In genomic region chr1:133520652-133521051, GRCm38 (mm10) we compare ENCODE assay signal across 22 mouse cellular contexts.
DNase-seq lines count a peak whose midpoint lies in the region; ATAC-seq and TF ChIP-seq lines count a peak whose summit lies in the region.
"Had no signal": no experiment of that assay in that cellular context is flagged by ENCODE, and none has a peak within 500 bp of the region (broad histone marks: within the 10 kb centered on the region; RNA-seq: fewer than 3 reads in every experiment).

No protein-coding gene starts in this region.

- no peak overlapping the region; the same call in 1 of the 2 replicates for H3K4me2 ChIP-seq in heart, embryonic 13.5 days
- no peak overlapping the region for H3K4me2 ChIP-seq in lung, embryonic 14.5 days
- no peak overlapping the region for H3K4me2 ChIP-seq in liver, embryonic 11.5 days
- H3K4me2 ChIP-seq: embryonic facial prominence, embryonic 13.5 days; hindbrain, embryonic 15.5 days; kidney, embryonic 15.5 days; limb, embryonic 12.5 days; liver, embryonic 13.5 days; neural tube, embryonic 15.5 days had no signal

- DNase-seq in heart, adult 18-20 months: no peak
- peak; percentile 28 for DNase-seq in lung, embryonic 14.5 days
- DNase-seq in lung, postnatal 10 days: no peak
- peak; percentile 4 for DNase-seq in Muller cell, postnatal 12 days (ENCODE audit: inconsistent ontology term)
- peak; percentile 23 for DNase-seq in forelimb bud, embryonic 11.5 days (ENCODE audit: low read depth, low spot score)
- no peak for DNase-seq in layer of hippocampus, adult 11-12 months (ENCODE audit: low spot score)
- DNase-seq in liver, embryonic 11.5 days (ENCODE audit: low spot score): no peak
- DNase-seq: cerebellum, adult 2 months; cerebellum, postnatal 36 days; liver, embryonic 13.5 days; thymus, postnatal 25 days had no signal

- H3K27ac ChIP-seq in heart, embryonic 13.5 days (replicated peaks): peak overlapping the region; percentile 67
- no peak overlapping the region for H3K27ac ChIP-seq in lung, embryonic 14.5 days (ENCODE audit: low read depth)
- H3K27ac ChIP-seq in liver, embryonic 11.5 days (ENCODE audit: low read depth, low read length): no peak overlapping the region
- H3K27ac ChIP-seq: embryonic facial prominence, embryonic 13.5 days; hindbrain, embryonic 15.5 days; kidney, embryonic 15.5 days; limb, embryonic 12.5 days; liver, embryonic 13.5 days; neural tube, embryonic 15.5 days had no signal

- WGBS in heart, embryonic 13.5 days: 23% methylated on average over 8 of the region's 8 CpGs
- 44% methylated on average over 8 of the region's 8 CpGs for WGBS in lung, embryonic 14.5 days
- 53% methylated on average over 8 of the region's 8 CpGs for WGBS in liver, embryonic 11.5 days

- no peak overlapping the region for H3K4me3 ChIP-seq in heart, embryonic 13.5 days
- H3K4me3 ChIP-seq in lung, embryonic 14.5 days (ENCODE audit: low read depth, low read length): no peak overlapping the region
- no peak overlapping the region for H3K4me3 ChIP-seq in liver, embryonic 11.5 days (ENCODE audit: low read depth, low read length)
- H3K4me3 ChIP-seq: embryonic facial prominence, embryonic 13.5 days; hindbrain, embryonic 15.5 days; kidney, embryonic 15.5 days; limb, embryonic 12.5 days; liver, embryonic 13.5 days; neural tube, embryonic 15.5 days had no signal

- H3K4me1 ChIP-seq in heart, embryonic 13.5 days: peaks cover 14% of the 10 kb centered on the region
- peaks cover 4% of the 10 kb centered on the region; the same call in 1 of the 2 replicates for H3K4me1 ChIP-seq in lung, embryonic 14.5 days (ENCODE audit: insufficient read depth)
- H3K4me1 ChIP-seq in liver, embryonic 11.5 days (replicated peaks; ENCODE audit: control insufficient read depth, insufficient read depth, low read length): no peaks in the 10 kb centered on the region
- H3K4me1 ChIP-seq: embryonic facial prominence, embryonic 13.5 days; hindbrain, embryonic 15.5 days; limb, embryonic 12.5 days; liver, embryonic 13.5 days; neural tube, embryonic 15.5 days had no signal

- no peaks in the 10 kb centered on the region for H3K36me3 ChIP-seq in heart, embryonic 13.5 days
- no peaks in the 10 kb centered on the region for H3K36me3 ChIP-seq in lung, embryonic 14.5 days (ENCODE audit: insufficient read depth)
- H3K36me3 ChIP-seq in liver, embryonic 11.5 days (ENCODE audit: control insufficient read depth, insufficient read depth, low read length): no peaks in the 10 kb centered on the region
- H3K36me3 ChIP-seq: embryonic facial prominence, embryonic 13.5 days; G1E; hindbrain, embryonic 15.5 days; kidney, embryonic 15.5 days; limb, embryonic 12.5 days; liver, embryonic 13.5 days; neural tube, embryonic 15.5 days had no signal

- 0 out of 2 replicates have a peak, but pooled peaks cover 4% of the 10 kb centered on the region for H3K9me3 ChIP-seq in heart, embryonic 13.5 days
- H3K9me3 ChIP-seq in lung, embryonic 14.5 days (ENCODE audit: low read depth, low read length): no peaks in the 10 kb centered on the region
- H3K9me3 ChIP-seq in liver, embryonic 11.5 days (ENCODE audit: control insufficient read depth, low read length): no peaks in the 10 kb centered on the region
- H3K9me3 ChIP-seq: embryonic facial prominence, embryonic 13.5 days; G1E; hindbrain, embryonic 15.5 days; kidney, embryonic 15.5 days; limb, embryonic 12.5 days; liver, embryonic 13.5 days; neural tube, embryonic 15.5 days had no signal

- TF ChIP-seq CTCF in lung, embryonic 14.5 days (IDR thresholded peaks at IDR 0.05; ENCODE audit: low read depth): no peak

- no peaks in the 10 kb centered on the region for H3K27me3 ChIP-seq in heart, embryonic 13.5 days (replicated peaks)
- no peaks in the 10 kb centered on the region for H3K27me3 ChIP-seq in lung, embryonic 14.5 days (ENCODE audit: insufficient read depth, low read length)
- no peaks in the 10 kb centered on the region for H3K27me3 ChIP-seq in liver, embryonic 11.5 days (replicated peaks; ENCODE audit: control insufficient read depth, insufficient read depth, low read length)
- H3K27me3 ChIP-seq: embryonic facial prominence, embryonic 13.5 days; hindbrain, embryonic 15.5 days; kidney, embryonic 15.5 days; limb, embryonic 12.5 days; liver, embryonic 13.5 days; neural tube, embryonic 15.5 days had no signal

- H3K9ac ChIP-seq in heart, embryonic 13.5 days: no peak overlapping the region
- no peak overlapping the region for H3K9ac ChIP-seq in lung, embryonic 14.5 days
- H3K9ac ChIP-seq in liver, embryonic 11.5 days (ENCODE audit: low read depth, low read length): no peak overlapping the region
- H3K9ac ChIP-seq: embryonic facial prominence, embryonic 13.5 days; hindbrain, embryonic 15.5 days; kidney, embryonic 15.5 days; limb, embryonic 12.5 days; liver, embryonic 13.5 days; neural tube, embryonic 15.5 days had no signal

- ATAC-seq in heart, embryonic 13.5 days (ENCODE audit: extremely low read depth, insufficient number of reproducible peaks, low FRiP score, low TSS enrichment): peak; percentile 31; the same call in 1 of the 2 replicates
- ATAC-seq in lung, embryonic 14.5 days (ENCODE audit: insufficient read depth): no peak
- ATAC-seq in liver, embryonic 11.5 days (replicated peaks; ENCODE audit: low FRiP score): no peak
- ATAC-seq: forebrain, embryonic 16.5 days; intestine, embryonic 16.5 days; lung, postnatal 0 days; midbrain, embryonic 16.5 days had no signal

Comparison
In these comparisons a context has a peak if more than half of its experiments do, and no peak if none do; other contexts are left out.
1. DNase-seq: peak in lung, embryonic 14.5 days (single experiment), Muller cell, postnatal 12 days (single experiment) and forelimb bud, embryonic 11.5 days (single experiment); none in heart, adult 18-20 months (0 of 2), lung, postnatal 10 days (single experiment), layer of hippocampus, adult 11-12 months (single experiment) and liver, embryonic 11.5 days (single experiment).